Mouse (Mus musculus): Measurements from ENCODE around the gene Nrip2. TPM values are rescaled to one million over a fixed set of nuclear protein-coding genes. Genes with fewer than 3 reads are reported as not detected.
"Not testable (repeated sequence)": the region's sequence is repeated elsewhere in the genome, so short reads cannot be mapped to it uniquely, and the experiment has no call there.

Nrip2 gene
- polyA plus RNA-seq (2012; rRNA removed): 7.5 and 8.2 TPM in 2 replicates

- DNase-seq (ENCODE audit: low read depth): no peak
Measured at GRCm38 (mm10) chr6:128398996-128399395, at the start of gene Nrip2. Gene Nrip2 (plus strand): TSS chr6:128399296.

DNA sequence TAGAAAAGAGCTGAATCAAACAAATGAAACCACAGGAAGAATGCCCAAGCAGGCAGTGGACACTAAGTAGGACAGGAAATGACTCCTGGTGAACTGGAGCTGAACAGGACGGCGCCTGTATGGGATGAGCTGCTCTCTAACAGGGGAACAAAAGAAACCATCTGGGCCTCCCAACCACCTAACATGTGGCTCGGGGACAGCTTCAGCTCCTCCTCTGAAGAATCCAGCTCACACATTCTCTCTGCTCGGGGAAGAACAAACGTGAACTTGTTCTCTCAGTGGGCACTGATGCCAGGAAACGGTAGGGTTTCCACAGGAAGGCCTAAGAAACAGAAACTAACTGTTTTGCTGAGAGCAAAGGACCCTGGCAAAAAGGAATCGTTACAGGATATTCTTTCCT is 49.4 kb upstream of the Nrip2 start:
- no peak for DNase-seq (ENCODE audit: low read depth)

DNA sequence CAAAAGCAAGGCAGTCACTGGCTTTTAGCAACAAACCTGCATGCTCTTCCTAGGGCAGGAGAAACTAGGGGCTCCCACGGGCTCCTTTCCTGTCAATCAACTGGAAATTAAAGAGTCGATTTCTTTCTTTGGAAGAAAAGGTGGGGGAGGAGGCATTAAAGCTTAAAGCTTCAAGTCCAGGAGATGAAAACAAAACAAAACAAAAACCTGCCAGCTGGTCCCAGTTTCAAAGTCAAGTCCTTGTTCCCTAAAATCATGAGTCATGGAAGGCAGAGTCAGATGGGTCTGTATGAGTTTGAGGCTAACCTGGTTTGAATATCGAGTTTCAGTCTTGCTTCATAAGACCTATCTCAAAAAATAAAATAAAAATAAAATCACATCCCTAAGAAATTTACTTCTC is 45.0 kb upstream of the Nrip2 start:
- no peak for DNase-seq (ENCODE audit: low read depth)

GRCm38 (mm10) chr6:128355201-128355681 is 43.9 kb upstream of the Nrip2 start:
- DNase-seq (ENCODE audit: low read depth): no peak

GRCm38 (mm10) chr6:128355726-128356416 is 43.2 kb upstream of the Nrip2 start, which contains the start of gene Tulp3:
Gene Tulp3 (minus strand): TSS chr6:128355851.
- DNase-seq (ENCODE audit: low read depth): no peak

- no peak for DNase-seq (ENCODE audit: low read depth)
Measured at GRCm38 (mm10) chr6:128358999-128359398, 40.1 kb upstream of the Nrip2 start.

DNA sequence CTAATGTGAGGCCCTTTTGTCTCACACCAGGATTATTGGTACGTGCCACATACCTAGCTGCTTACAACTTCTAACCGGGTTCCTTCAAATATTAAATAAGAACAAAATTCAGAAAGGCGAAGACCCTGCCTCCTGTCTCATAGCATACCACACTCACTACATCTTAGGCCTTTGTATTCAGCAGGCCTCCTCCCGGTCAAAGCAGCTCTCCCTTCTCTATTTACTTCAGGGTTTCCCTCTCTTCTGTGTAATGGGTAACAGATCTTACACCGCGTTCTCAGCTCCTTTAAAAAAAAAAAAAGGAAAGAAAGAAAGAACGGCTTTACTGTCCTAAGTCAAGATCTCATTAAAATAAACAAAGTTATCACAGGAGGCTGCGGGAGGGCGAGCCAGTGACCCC is 37.2 kb upstream of the Nrip2 start:
- no peak for DNase-seq (ENCODE audit: low read depth)

- DNase-seq (ENCODE audit: low read depth): no peak
Measured at GRCm38 (mm10) chr6:128362381-128363006, 36.6 kb upstream of the Nrip2 start, which contains the start of the genes Rhno1 and Foxm1. Gene Rhno1 (minus strand): TSS chr6:128362911. Gene Foxm1 (plus strand): TSS chr6:128362967.

- DNase-seq (ENCODE audit: low read depth): peak; percentile 80
Measured at GRCm38 (mm10) chr6:128363007-128363825, 35.9 kb upstream of the Nrip2 start.

DNA sequence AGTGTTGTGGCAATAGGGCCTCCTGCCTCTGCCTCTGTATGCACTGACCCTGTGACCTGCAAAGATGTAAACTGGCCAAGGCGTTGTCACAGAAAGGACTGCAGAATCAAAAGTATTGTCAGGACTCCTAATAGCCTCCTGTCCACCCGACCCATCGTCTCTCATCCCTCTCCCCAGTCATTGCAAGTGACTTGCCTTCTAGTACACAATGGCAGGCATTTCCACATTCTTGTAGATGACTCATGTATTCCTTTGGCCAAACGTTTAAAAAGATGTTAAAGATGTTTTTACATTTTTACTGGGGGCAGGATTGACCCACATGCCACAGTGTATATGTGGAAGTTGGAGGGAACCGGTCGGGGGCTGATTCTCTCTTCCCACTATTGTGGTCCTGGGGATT is 34.4 kb upstream of the Nrip2 start:
- no peak for DNase-seq (ENCODE audit: low read depth)

DNA sequence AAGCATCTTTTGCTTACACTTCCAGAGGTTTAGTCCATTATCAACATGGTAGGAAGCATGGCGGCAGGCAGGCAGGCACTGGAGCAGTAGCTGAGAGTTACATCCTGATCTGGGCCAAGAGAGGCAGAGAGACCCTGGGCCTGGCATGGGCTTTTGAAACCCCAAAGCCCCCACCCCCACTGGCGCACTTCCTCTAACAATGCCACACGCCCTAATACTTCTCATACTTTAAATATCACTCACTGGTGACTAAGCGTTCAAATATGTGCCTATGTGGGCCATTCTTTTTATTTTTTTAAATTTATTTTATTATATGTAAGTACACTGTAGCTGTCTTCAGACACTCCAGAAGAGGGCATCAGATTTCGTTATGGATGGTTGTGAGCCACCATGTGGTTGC is 32.6 kb upstream of the Nrip2 start:
- no peak for DNase-seq (ENCODE audit: low read depth)

DNA sequence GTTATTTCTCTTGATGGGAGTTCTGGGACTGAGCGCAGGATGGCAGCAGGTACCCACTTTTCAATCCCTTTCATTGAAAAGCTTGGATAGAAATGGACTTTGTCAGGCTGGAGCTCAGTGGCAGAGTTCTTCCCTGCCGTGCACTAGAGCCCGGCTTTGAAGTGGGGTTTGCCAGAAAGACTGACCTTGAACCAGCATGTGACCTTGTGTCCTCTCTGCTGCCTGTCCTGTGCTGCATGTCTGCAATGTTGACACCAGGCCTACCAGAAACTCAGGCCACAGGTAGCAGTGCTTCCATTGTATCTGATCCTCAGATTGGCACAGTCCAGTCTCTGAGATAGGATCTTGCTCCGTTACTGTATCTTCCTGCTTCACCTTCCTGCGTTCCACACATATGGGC is 29.1 kb upstream of the Nrip2 start:
- DNase-seq (ENCODE audit: low read depth): no peak

GRCm38 (mm10) chr6:128375192-128375591 is 23.9 kb upstream of the Nrip2 start, which contains the start of the genes Tex52 and Gm44596:
Gene Tex52 (plus strand): TSS chr6:128375456.
Gene Gm44596 (plus strand): TSS chr6:128375503.
- DNase-seq (ENCODE audit: low read depth): no peak

DNA sequence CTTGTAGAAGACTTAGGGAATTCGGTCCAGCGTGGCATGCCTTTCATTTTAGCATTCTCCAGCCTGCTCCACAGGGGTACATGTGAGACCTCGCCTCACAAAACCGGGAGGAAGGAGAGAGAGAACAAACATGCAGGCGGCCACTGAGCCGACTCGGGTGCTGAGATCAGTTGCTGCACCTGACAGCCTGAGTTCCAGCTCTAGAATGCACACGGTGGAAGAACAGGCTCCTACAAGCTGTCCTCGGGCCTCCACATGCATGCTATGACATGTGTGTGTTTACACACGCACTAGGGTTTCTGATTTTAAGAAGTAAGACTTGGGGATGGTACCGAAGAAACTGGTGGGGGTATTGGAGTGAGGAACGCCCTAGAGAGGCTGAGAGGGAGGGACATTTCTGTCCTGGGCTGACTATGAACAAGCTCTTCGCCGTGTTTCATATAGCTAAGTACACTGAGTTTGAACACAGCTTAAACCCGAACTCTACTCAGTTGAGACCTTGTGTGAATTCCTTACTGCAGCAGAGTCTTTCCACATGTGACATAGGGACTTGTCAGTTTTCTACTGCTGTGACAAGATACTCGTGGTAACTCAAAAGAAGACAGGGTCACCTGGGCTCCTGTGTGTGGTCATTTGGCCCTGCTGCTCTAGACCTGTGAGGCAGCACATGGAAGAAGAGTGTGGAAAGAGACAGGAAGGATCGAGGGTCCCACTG is 22.6 kb upstream of the Nrip2 start:
- DNase-seq (ENCODE audit: low read depth): no peak

DNA sequence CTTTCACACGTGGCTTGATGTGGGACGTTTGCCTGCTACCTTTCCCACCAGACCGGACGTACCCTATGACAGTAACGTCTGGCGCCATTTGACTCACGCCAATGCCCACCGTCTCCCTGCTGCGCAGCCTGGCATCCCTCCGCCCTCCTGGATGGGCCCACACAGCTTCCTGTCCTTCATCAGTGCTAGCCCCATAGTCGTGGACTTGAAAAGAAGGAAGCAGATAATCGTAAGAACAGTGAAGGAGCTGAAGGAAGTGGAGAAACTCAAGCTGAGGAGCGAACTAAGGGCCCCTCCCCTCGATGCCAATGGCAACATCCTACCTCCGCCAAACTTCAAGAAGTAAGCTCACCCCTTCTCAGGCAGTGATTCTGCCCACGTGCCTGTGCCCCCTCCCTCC is 19.5 kb upstream of the Nrip2 start:
- no peak for DNase-seq (ENCODE audit: low read depth)

DNA sequence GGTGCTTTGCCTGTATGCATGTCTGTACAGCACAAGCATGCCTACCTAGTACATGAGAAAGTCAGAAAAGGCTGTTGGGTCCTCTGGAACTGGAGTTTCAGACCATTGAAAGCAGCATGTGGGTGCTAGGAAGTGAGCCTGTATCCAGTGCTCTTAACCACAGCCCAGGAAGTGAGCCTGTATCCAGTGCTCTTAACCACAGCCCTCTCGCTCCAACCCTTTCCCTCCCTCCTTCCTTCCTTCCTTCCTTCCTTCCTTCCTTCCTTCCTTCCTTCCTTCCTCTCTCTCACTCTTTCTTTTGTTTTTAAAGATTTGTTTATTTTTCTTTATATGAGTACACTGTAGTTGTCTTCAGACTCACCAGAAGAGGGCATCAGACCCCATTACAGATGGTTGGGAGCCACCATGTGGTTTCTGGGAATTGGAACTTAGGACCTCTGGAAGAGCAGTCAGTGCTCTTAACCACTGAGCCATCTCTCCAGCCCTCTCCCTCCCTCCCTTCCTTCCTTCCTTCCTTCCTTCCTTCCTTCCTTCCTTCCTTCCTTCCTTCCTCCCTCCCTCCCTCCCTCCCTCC is 18.4 kb upstream of the Nrip2 start:
- DNase-seq (ENCODE audit: low read depth): not testable (repeated sequence)

- no peak for DNase-seq (ENCODE audit: low read depth)
Measured at GRCm38 (mm10) chr6:128381254-128381653, 17.8 kb upstream of the Nrip2 start.

- DNase-seq (ENCODE audit: low read depth): no peak
Measured at GRCm38 (mm10) chr6:128383752-128384151, 15.3 kb upstream of the Nrip2 start.

- DNase-seq (ENCODE audit: low read depth): peak; percentile 75
Measured at GRCm38 (mm10) chr6:128385026-128385425, 14.1 kb upstream of the Nrip2 start.

DNA sequence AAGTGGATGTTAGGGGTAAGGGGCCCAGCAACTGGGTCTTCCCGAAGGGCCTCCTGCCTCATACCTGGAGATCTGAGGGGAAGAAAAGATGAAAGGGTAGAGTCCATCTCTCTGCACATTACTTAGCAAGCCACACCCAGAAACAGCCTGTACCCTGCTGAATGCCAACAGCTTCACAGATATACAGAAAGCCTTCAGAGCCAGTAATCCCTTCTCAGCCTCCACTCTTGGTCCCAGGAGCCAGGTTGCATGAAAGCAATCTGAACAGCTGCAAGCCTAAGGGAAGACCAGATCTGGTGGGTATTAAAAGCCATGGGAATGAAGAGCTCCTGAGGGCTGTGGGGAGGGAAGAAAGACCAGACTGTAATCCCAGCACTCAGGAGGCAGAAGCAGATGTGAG is 9.9 kb upstream of the Nrip2 start:
- DNase-seq (ENCODE audit: low read depth): peak; percentile 98

GRCm38 (mm10) chr6:128390683-128391082 is 8.4 kb upstream of the Nrip2 start:
- DNase-seq (ENCODE audit: low read depth): peak; percentile 71

Measured in gonadal fat pad, adult 2 months (tissue).